In the genomic region with DNA sequence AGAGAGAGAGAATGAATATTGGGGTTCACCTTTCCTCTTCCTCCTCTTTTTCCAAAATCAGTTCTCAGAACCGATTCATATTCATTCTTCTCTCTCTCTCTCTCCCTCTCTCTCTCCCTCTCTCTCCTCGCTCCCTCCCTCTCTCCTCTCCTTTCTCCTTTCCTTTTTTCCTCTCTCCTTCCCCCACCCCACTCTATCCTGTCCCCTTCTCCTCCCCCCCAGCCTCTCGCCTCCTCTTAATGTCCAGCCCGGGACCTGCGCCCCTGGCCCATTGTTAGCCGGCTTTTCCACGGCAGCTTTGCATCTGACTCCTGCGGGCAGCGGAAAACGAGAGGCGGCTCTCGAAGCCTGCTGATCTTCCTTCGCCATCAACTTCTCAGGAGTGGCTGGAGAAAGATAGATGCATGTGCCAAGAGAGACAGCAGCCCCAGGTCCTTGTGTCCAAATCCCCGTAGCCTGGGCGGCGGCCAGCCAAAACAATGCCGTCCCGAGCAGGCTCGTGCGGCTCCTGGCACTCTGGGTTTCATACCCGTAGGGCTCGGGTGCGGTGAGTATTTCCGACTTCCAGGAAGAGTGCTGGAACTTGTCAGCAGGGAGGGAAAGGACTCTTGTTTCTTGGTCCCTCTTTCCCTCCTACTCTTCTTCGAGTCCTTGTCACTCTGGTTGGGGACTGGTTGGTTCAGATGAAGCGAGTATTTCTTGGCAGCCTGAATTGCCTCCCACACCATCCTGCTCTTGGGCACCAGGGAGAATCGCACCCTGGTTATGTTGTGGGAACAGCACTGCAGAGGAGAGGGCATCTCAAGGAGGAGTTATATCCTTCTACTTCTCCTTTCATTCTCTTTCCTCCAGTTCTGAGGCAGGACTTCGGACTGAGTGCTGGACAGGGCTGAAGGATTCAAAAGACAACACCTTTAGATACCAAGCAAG, we compare ENCODE assay signal across 9 mouse cellular contexts. TPM values are rescaled to one million over a fixed set of nuclear protein-coding genes. Genes with fewer than 3 reads are reported as not detected.
DNase-seq lines count a peak whose midpoint lies in the region; ATAC-seq lines count a peak whose summit lies in the region.
"Had no signal": no experiment of that assay in that cellular context is flagged by ENCODE, and none has a peak within 500 bp of the region (broad histone marks: within the 10 kb centered on the region; RNA-seq: fewer than 3 reads in every experiment).

No protein-coding gene starts in this region.

- ATAC-seq in forebrain, embryonic 15.5 days (replicated peaks): no peak
- no peak for ATAC-seq in intestine, embryonic 15.5 days
- no peak for ATAC-seq in liver, embryonic 16.5 days (ENCODE audit: low read depth)

- DNase-seq in forebrain, embryonic 10.5 days (ENCODE audit: extremely low spot score, low spot score): peak; percentile 44
- peak; percentile 42 for DNase-seq in embryo, embryonic 10 days (ENCODE audit: low spot score)
- no peak for DNase-seq in ovary, postnatal 36 days (ENCODE audit: low spot score)
- DNase-seq in left cerebral cortex, postnatal 10 days (ENCODE audit: extremely low spot score in 1 of 2, low spot score in 2 of 2): no peak
- no peak for DNase-seq in urinary bladder, adult 18-20 months (ENCODE audit: low spot score in 2 of 2)

- peaks cover 100% of the 10 kb centered on the region for H3K27me3 ChIP-seq in forebrain, embryonic 10.5 days (ENCODE audit: poor library complexity, severe bottlenecking)
- H3K27me3 ChIP-seq in forebrain, embryonic 15.5 days: peaks cover 93% of the 10 kb centered on the region
- peaks cover 24% of the 10 kb centered on the region for H3K27me3 ChIP-seq in intestine, embryonic 15.5 days (replicated peaks)
- H3K27me3 ChIP-seq in liver, embryonic 16.5 days (ENCODE audit: control insufficient read depth, insufficient read depth, low read depth, low read length): peaks cover 93% of the 10 kb centered on the region

- H3K4me2 ChIP-seq in forebrain, embryonic 15.5 days (replicated peaks): no peak overlapping the region
- peak overlapping the region; percentile 71 for H3K4me2 ChIP-seq in intestine, embryonic 15.5 days (replicated peaks)
- no peak overlapping the region for H3K4me2 ChIP-seq in liver, embryonic 16.5 days (ENCODE audit: low read depth, low read length)

- H3K9ac ChIP-seq in forebrain, embryonic 15.5 days (replicated peaks): no peak overlapping the region
- H3K9ac ChIP-seq in intestine, embryonic 15.5 days: peak overlapping the region; percentile 62
- no peak overlapping the region for H3K9ac ChIP-seq in liver, embryonic 16.5 days (ENCODE audit: low read depth, low read length)

- H3K36me3 ChIP-seq in forebrain, embryonic 10.5 days (replicated peaks): no peaks in the 10 kb centered on the region
- H3K36me3 ChIP-seq in forebrain, embryonic 15.5 days: no peaks in the 10 kb centered on the region
- H3K36me3 ChIP-seq in intestine, embryonic 15.5 days: no peaks in the 10 kb centered on the region
- no peaks in the 10 kb centered on the region for H3K36me3 ChIP-seq in liver, embryonic 16.5 days (ENCODE audit: control insufficient read depth, insufficient read depth)

- intact Hi-C loops in left cerebral cortex, postnatal 10 days (cut with DNase I): loop anchor here (5.0 kb wide), 1 partner anchor 983 kb away; no protein-coding TSS in a partner anchor

- H3K4me3 ChIP-seq in forebrain, embryonic 10.5 days: no peak overlapping the region
- H3K4me3 ChIP-seq in forebrain, embryonic 15.5 days: no peak overlapping the region
- peak overlapping the region; percentile 49 for H3K4me3 ChIP-seq in intestine, embryonic 15.5 days (replicated peaks)
- 0 out of 2 replicates have a peak overlapping the region, but pooled peaks have one; percentile 12 for H3K4me3 ChIP-seq in liver, embryonic 16.5 days (ENCODE audit: low read depth, low read length)

- H3K4me1 ChIP-seq in forebrain, embryonic 10.5 days: peaks cover 20% of the 10 kb centered on the region
- no peaks in the 10 kb centered on the region for H3K4me1 ChIP-seq in forebrain, embryonic 15.5 days
- peaks cover 21% of the 10 kb centered on the region for H3K4me1 ChIP-seq in intestine, embryonic 15.5 days (replicated peaks)
- H3K4me1 ChIP-seq in liver, embryonic 16.5 days (ENCODE audit: control insufficient read depth, low read depth, low read length): no peaks in the 10 kb centered on the region

- no peak overlapping the region for H3K27ac ChIP-seq in forebrain, embryonic 10.5 days
- H3K27ac ChIP-seq in forebrain, embryonic 15.5 days (replicated peaks): no peak overlapping the region
- H3K27ac ChIP-seq in intestine, embryonic 15.5 days: peak overlapping the region; percentile 87
- H3K27ac ChIP-seq in liver, embryonic 16.5 days (ENCODE audit: low read length): no peak overlapping the region

- under 1% methylated on average over 28 of the region's 28 CpGs for WGBS in forebrain, embryonic 10.5 days
- WGBS in forebrain, embryonic 15.5 days: 1% methylated on average over 28 of the region's 28 CpGs
- 29% methylated on average over 28 of the region's 28 CpGs for WGBS in intestine, embryonic 15.5 days
- WGBS in liver, embryonic 16.5 days (ENCODE audit: insufficient replicate concordance): 3% methylated on average over 28 of the region's 28 CpGs

- H3K9me3 ChIP-seq in forebrain, embryonic 10.5 days: no peaks in the 10 kb centered on the region
- no peaks in the 10 kb centered on the region for H3K9me3 ChIP-seq in forebrain, embryonic 15.5 days
- H3K9me3 ChIP-seq in intestine, embryonic 15.5 days: no peaks in the 10 kb centered on the region
- H3K9me3 ChIP-seq in liver, embryonic 16.5 days (replicated peaks; ENCODE audit: control insufficient read depth, low read length): no peaks in the 10 kb centered on the region

RNA-seq across cellular contexts. Expression of gene Hoxa2, which starts 1.1 kb away (rescaled TPM):
- polyA plus RNA-seq in forebrain, embryonic 10.5 days (2016; fragmentation: Nextera tagmentation; extraction: Ambion mirVana): not detected in 2 replicates
- polyA plus RNA-seq in forebrain, embryonic 15.5 days (2015; fragmentation: Nextera tagmentation; extraction: Ambion mirVana): not detected in 2 replicates
- polyA plus RNA-seq in intestine, embryonic 15.5 days (2015; fragmentation: Nextera tagmentation; extraction: Ambion mirVana): 7.4 and 8.6 TPM in 2 replicates
- 0.22 and 0.44 TPM in 2 replicates for polyA plus RNA-seq in liver, embryonic 16.5 days (2015; fragmentation: Nextera tagmentation; extraction: Ambion mirVana)
- total RNA-seq in left cerebral cortex, postnatal 10 days (2021): not detected
- total RNA-seq: layer of hippocampus, postnatal 10 days had no signal

RNA-seq across cellular contexts. Expression of gene Hoxa1, which starts 7.6 kb away (rescaled TPM):
- polyA plus RNA-seq in forebrain, embryonic 10.5 days (2016; fragmentation: Nextera tagmentation; extraction: Ambion mirVana): not detected in 2 replicates
- not detected in 2 replicates for polyA plus RNA-seq in forebrain, embryonic 15.5 days (2015; fragmentation: Nextera tagmentation; extraction: Ambion mirVana)
- 0.86 and 1.2 TPM in 2 replicates for polyA plus RNA-seq in intestine, embryonic 15.5 days (2015; fragmentation: Nextera tagmentation; extraction: Ambion mirVana)
- polyA plus RNA-seq in liver, embryonic 16.5 days (2015; fragmentation: Nextera tagmentation; extraction: Ambion mirVana): 0.20 TPM in 2 replicates
- total RNA-seq in left cerebral cortex, postnatal 10 days (2021): not detected
- total RNA-seq: layer of hippocampus, postnatal 10 days had no signal

RNA-seq across cellular contexts. Expression of gene 5730596B20Rik, which starts 11.6 kb away (rescaled TPM):
- not detected in 2 replicates for polyA plus RNA-seq in forebrain, embryonic 10.5 days (2016; fragmentation: Nextera tagmentation; extraction: Ambion mirVana)
- not detected in 2 replicates for polyA plus RNA-seq in forebrain, embryonic 15.5 days (2015; fragmentation: Nextera tagmentation; extraction: Ambion mirVana)
- 1.9 and 2.0 TPM in 2 replicates for polyA plus RNA-seq in intestine, embryonic 15.5 days (2015; fragmentation: Nextera tagmentation; extraction: Ambion mirVana)
- polyA plus RNA-seq in liver, embryonic 16.5 days (2015; fragmentation: Nextera tagmentation; extraction: Ambion mirVana): 0.04 and 0.05 TPM in 2 replicates
- total RNA-seq in left cerebral cortex, postnatal 10 days (2021): not detected
- total RNA-seq: layer of hippocampus, postnatal 10 days had no signal

RNA-seq across cellular contexts. Expression of gene Hoxa4, which starts 25.8 kb away (rescaled TPM):
- not detected in 2 replicates for polyA plus RNA-seq in forebrain, embryonic 10.5 days (2016; fragmentation: Nextera tagmentation; extraction: Ambion mirVana)
- polyA plus RNA-seq in forebrain, embryonic 15.5 days (2015; fragmentation: Nextera tagmentation; extraction: Ambion mirVana): not detected in 2 replicates
- 3.7 and 4.5 TPM in 2 replicates for polyA plus RNA-seq in intestine, embryonic 15.5 days (2015; fragmentation: Nextera tagmentation; extraction: Ambion mirVana)
- polyA plus RNA-seq in liver, embryonic 16.5 days (2015; fragmentation: Nextera tagmentation; extraction: Ambion mirVana): 0.07 and 0.13 TPM in 2 replicates
- not detected for total RNA-seq in left cerebral cortex, postnatal 10 days (2021)
- total RNA-seq: layer of hippocampus, postnatal 10 days had no signal

RNA-seq across cellular contexts. Expression of gene Hoxa5, which starts 38.7 kb away (rescaled TPM):
- not detected in 2 replicates for polyA plus RNA-seq in forebrain, embryonic 10.5 days (2016; fragmentation: Nextera tagmentation; extraction: Ambion mirVana)
- not detected in 2 replicates for polyA plus RNA-seq in forebrain, embryonic 15.5 days (2015; fragmentation: Nextera tagmentation; extraction: Ambion mirVana)
- polyA plus RNA-seq in intestine, embryonic 15.5 days (2015; fragmentation: Nextera tagmentation; extraction: Ambion mirVana): 22.9 and 25.1 TPM in 2 replicates
- polyA plus RNA-seq in liver, embryonic 16.5 days (2015; fragmentation: Nextera tagmentation; extraction: Ambion mirVana): 0.26 and 0.68 TPM in 2 replicates
- total RNA-seq in left cerebral cortex, postnatal 10 days (2021): not detected
- total RNA-seq: layer of hippocampus, postnatal 10 days had no signal

Comparison
In these comparisons a context has a peak if more than half of its experiments do, and no peak if none do; other contexts are left out.
1. DNase-seq: peak in forebrain, embryonic 10.5 days (single experiment) and embryo, embryonic 10 days (single experiment); none in ovary, postnatal 36 days (single experiment), left cerebral cortex, postnatal 10 days (0 of 2) and urinary bladder, adult 18-20 months (0 of 2).
2. H3K4me3 ChIP-seq: peak in intestine, embryonic 15.5 days (single experiment) and liver, embryonic 16.5 days (single experiment); none in forebrain, embryonic 10.5 days (single experiment) and forebrain, embryonic 15.5 days (single experiment).